Mouse (Mus musculus) brown adipose tissue, adult 24 weeks (tissue): ENCODE data around the gene Mrtfb. TPM values are rescaled to one million over a fixed set of nuclear protein-coding genes. Genes with fewer than 3 reads are reported as not detected.
"Not testable (repeated sequence)": the region's sequence is repeated elsewhere in the genome, so short reads cannot be mapped to it uniquely, and the experiment has no call there.

Source experiments
- H3K27ac ChIP-seq: fragments of 200-500 bp; replicated peaks from 2 replicates; pipeline ENCODE4 v1.5.1; 2012; ENCODE audit warnings: low read depth, mild to moderate bottlenecking, low read length
- H3K4me1 ChIP-seq: fragments of 200-500 bp; 2 replicates; pipeline ENCODE4 v1.6.1; 2012; ENCODE audit warnings: low read length, mixed read lengths; ENCODE audit not compliant: control insufficient read depth, insufficient read depth, insufficient read length
- H3K4me3 ChIP-seq: fragments of 200-500 bp; 2 replicates; pipeline ENCODE4 v1.5.1; 2012; ENCODE audit warnings: low read depth, mild to moderate bottlenecking, low read length, moderate library complexity; ENCODE audit not compliant: insufficient read depth
- polyA plus RNA-seq: library from polyadenylated mRNA; stranded (reverse); fragments of >200 nt; gene quantifications from 2 replicates; pipeline ENCODE4 v1.2.4, GENCODE M21; 2012; ENCODE audit not compliant: missing spikeins, insufficient read depth, insufficient read length

Mrtfb gene
- polyA plus RNA-seq, 1 experiment, result 7.1 TPM

DNA sequence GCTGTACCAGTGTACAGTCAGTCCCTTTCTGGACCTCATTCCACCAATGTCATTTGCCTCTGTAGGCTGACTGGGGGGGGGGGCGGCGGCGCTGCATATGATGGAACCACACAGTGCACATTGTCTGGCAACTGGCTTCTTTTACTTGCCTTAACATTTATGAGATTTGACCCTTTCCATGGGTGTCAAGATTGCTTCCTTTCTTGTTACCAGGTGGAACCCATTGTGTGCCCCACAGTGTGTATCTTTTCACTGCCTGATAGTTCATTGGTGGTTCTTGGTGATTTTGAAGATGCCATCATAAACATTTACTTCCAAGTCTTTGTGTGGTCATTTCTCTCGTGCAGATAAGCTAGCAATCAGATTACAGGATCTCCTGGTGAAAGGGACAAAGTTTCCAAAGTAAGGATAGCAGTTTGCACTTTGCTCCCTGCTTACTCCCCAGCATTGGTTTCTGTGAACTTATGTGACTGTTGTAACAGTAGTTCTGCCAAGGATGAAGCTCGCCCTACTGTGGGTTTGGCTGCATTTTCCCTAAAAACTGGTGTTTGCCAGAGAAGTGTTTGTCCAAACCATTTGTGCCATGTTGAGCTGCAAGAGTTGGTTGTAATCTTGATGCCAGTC, 56.9 kb downstream of the Mrtfb start:
- peaks cover 5% of the 10 kb centered on the region; the same call in 1 of the 2 replicates for H3K4me1 ChIP-seq
- no peak overlapping the region for H3K4me3 ChIP-seq
- no peak overlapping the region for H3K27ac ChIP-seq

DNA sequence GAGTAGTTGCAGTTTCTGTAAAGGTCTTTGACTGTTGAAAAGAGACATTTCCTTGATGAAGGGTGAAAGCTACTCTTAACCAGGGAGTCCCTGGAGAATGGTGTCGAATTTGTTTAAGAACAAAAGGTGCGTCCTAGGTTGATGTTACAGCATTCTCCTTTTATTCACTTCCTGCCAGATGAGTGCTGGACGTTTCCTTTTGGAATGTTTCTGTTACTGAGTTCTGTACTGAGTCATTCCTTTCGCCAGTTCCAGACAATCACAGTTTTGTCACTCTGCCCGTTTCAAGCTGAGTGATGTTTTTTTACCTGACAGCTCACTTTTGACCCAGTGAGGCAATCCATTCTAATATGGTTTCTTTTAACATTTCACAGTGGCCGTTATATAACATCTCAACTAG, 67.5 kb downstream of the Mrtfb start:
- peaks cover 8% of the 10 kb centered on the region; the same call in 1 of the 2 replicates for H3K4me1 ChIP-seq
- no peak overlapping the region for H3K27ac ChIP-seq
- no peak overlapping the region for H3K4me3 ChIP-seq

DNA sequence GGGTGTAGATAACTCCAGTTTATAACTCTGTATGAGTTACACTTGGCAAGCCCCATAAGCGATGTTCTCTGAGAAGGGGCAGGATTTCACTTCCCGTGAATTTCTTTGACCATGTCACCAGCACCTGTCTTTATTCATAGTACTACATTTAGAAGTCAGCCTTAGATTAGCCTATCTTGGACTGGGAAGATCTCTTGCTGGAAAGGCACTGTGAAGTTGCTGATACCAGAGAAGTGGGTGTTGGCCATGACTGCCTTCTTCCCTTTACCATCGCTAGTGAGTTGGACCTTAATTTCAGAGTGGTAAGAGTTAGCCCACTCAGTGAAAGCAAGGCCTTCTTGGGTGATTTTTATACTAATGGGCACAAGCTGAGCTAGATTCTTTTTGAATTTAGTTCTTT, 70.3 kb downstream of the Mrtfb start:
- no peak overlapping the region for H3K27ac ChIP-seq
- no peak overlapping the region for H3K4me3 ChIP-seq
- H3K4me1 ChIP-seq, result peaks cover 11% of the 10 kb centered on the region; the same call in 1 of the 2 replicates

DNA sequence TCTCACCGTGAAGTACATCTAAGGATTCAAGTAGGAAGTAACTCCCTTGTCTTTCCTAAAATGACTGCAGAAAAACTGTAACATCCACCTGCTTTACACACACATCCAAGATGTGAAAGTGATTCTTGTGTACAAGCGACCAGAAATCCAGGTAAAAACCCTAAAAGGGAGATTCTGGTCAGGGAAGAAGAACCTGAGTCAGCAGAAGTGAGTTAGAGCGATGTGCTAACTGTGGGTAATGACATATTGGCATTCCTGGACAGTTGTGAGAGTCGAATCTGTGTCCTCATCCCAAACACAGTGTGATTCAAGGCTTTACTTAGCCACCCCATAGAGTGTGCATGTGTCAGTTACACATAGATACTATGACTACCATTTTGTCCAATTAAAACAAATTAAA, 72.4 kb downstream of the Mrtfb start:
- Histone ChIP-seq H3K27ac (no peak overlapping the region), H3K4me3 (no peak overlapping the region), H3K4me1 (peaks cover 11% of the 10 kb centered on the region)

DNA sequence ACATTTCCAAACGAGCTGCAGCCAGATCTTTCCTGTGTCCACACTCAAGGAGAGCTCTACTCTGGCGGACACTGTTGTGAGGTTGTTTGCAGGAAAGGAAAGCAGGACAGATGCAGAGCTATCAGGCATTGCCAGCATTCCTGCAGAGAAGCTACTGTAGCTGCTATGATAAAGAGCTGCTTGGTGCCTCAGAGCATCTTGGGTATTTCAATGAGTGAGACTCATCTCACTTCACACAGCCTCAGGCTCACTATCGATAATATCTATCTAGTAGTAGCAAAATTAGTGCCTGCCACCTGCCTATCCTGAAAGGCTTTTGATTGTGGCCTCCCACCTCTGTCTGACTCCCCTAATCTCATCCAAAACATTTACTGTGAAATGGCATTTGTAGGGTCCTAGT, 73.4 kb downstream of the Mrtfb start:
- no peak overlapping the region for H3K27ac ChIP-seq
- H3K4me3 ChIP-seq, result no peak overlapping the region
- peaks cover 10% of the 10 kb centered on the region for H3K4me1 ChIP-seq

DNA sequence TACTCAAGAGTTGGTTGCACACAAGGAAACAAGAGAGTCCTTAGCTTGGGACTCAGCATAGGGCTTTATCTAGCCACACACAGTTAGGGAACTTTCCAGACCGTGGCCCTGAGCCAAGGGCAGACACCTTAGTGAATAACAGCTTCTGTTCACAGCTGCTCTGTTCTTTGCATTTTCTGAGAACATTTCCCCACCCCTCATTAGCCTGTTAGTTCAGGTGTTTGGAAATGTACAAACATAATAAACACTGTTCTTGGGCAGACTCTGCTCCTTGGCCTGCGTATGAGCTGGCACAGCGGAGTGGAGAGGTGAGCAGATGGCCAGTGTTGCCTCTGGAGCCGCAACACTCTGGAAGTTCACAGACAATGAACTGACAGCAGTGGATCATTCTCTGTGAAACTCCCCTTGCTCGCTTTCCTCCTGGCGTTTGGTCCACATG, 74.0 kb downstream of the Mrtfb start:
- no peak overlapping the region for H3K27ac ChIP-seq
- H3K4me3 ChIP-seq, result no peak overlapping the region
- peaks cover 10% of the 10 kb centered on the region for H3K4me1 ChIP-seq

DNA sequence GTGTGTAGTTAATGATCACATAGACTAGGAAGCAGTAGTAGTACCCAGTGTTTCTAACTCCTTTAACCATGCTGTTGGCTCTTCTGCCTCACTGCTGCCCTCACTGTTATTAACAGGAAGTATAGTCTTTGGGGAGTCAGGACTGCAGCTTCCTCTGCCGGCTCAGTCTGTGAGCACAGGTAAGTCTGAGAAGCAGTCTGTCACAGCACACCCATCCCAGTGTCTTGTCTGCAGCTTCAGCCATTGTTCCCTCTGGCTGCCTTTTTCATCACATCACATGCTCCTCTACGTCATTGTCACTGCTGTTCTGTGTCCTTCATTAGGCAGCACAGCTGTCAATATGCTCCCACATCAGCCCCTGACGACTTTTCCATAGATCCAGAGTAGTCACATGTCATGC, 75.6 kb downstream of the Mrtfb start:
- Histone ChIP-seq H3K27ac (no peak overlapping the region), H3K4me1 (peaks cover 18% of the 10 kb centered on the region)

DNA sequence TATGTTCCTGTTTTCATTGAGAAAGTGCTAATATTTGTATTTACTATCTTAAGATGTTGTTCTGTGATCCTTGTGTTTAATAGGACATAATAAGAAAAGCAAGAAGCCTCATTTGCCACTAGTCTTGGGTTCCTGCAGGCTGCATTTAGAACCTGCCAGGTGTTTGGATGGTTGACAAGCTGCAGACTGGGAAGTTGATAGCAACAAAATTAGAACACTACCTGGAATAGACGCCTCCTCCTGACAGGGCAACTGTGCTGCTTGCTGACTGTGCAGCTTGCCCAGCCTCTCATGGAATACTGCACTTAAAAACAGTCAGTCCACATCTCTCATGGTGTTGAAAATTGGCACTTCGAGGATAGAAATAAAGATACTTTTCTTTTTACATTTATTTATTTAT, 76.3 kb downstream of the Mrtfb start:
- H3K27ac ChIP-seq, result no peak overlapping the region
- H3K4me1 ChIP-seq, result peaks cover 23% of the 10 kb centered on the region

More for the DNA sequence above, 75.6 kb downstream of the Mrtfb start:
- H3K4me3 ChIP-seq, result no peak overlapping the region

DNA sequence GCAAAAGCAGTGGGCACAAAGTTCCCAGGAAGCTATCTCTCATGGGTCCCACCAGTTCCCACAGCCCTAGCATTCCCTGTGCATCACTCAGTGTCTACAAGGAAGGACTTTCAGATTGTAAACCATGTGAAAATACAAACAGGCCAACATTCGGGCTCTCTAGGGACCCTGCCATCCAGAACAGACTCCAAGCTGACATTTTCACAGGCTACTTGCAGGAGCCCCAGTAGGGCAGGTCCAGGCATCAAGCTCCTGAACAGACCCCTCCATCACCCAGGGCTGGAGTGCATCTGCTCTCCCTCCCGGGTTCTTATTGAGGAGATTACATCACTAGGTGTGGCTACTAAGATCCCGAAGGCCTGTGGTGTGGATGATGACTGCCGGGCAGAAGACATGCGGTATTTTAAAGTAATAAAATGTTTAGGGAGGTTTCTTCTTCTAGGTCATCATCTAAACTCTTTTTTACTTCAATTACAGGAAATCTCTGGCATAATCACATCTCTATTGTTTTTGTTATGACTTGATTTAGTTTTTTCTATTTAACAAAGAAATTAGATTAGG, 77.6 kb downstream of the Mrtfb start:
- H3K4me3 ChIP-seq, result no peak overlapping the region
- H3K27ac ChIP-seq, result peak overlapping the region; percentile 53
- H3K4me1 ChIP-seq, result peaks cover 30% of the 10 kb centered on the region

More for the DNA sequence above, 76.3 kb downstream of the Mrtfb start:
- no peak overlapping the region for H3K4me3 ChIP-seq

DNA sequence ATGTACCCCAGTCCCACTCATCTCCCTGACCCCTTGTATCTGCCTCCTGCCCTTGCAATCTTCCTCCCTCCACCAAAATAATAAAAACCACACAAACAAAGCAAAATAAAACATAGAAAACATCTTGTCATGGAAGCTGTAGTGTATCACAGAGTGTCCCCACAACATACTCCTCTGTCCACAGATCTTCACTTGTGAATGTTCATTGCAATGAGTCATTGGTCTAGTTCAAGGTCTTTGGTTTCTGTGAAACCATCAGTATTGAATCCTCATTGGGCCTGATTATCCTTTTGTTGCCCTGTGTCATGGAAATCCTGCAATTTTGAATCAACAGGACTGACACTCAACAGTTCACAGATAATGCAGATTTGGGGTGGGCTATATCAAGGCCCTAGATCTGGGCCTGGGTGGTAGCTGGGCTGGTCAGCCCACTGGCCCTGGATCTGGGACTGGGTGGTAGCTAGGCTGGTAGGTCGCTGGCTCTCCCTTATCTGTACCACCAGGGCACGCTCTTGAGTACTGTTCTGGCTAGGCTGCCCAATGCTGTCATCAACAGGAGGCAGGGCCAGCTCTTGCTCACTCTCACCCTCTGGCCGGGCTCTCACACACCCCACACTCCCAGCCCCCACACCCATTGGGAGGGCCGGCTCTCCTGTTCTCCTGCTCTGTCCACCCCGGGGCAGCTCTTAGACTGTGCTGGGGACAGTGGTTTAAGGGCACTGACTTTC, 80.4 kb downstream of the Mrtfb start:
- peaks cover 26% of the 10 kb centered on the region for H3K4me1 ChIP-seq
- no peak overlapping the region for H3K4me3 ChIP-seq
- H3K27ac ChIP-seq, result peak overlapping the region; percentile 67

DNA sequence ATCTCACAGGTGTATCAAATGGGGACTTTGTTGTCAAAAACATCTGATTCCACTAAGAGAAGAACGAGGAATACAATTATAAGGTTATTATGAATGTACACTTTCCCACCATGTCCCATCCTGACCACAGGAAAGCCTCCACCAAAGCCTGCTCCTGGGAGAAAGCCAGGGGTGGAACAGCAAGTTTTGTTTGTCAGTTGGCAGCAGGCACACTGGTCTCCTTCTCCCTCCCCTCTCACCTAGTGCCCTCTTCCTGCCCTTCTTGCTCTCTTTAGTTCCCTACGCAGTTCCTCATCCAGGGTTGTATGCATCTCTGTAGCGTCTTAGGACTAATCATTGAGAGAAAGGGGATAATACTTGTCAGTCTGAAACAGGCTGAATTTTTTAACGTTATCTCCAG, 81.8 kb downstream of the Mrtfb start:
- Histone ChIP-seq H3K4me1 (peaks cover 24% of the 10 kb centered on the region), H3K27ac (no peak overlapping the region; the same call in 1 of the 2 replicates), H3K4me3 (no peak overlapping the region)

DNA sequence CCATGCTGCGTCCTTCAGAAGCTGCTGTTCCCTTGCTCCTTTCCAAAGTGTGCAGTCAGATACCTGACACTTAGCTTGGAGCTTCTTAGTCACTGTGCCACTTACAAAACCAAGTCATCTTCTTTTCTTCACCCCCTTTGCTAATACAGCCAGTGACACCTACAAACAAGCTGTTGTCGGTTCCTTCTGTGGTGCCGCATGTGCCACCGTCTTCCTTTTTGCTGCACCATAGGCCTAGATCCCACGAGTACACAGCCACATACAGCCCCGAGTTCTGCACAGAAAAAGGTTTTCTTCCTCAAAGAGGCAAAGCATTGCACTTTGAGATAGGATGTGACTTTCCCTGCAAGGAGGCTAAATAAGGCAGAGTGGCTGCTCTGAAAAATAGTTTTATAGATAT, 83.2 kb downstream of the Mrtfb start:
- Histone ChIP-seq H3K27ac (no peak overlapping the region), H3K4me1 (peaks cover 21% of the 10 kb centered on the region), H3K4me3 (no peak overlapping the region)

DNA sequence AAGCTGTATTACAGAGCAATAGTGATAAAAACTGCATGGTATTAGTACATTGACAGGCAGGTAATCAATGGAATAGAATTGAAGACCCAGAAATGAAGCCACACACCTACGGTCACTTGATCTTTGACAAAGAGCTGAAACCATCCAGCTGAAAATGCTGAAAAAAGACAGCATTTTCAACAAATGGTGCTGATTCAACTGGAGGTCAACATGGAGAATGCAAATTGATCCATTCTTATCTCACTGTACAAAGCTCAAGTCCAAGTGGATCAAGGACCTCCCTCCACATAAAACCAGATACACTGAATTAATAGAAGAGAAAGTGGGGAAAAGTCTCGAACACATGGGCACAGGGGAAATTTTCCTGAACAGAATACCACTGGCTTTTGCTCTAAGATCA, 89.5 kb downstream of the Mrtfb start:
- not testable (repeated sequence) for H3K4me1 ChIP-seq, H3K27ac ChIP-seq, H3K4me3 ChIP-seq

DNA sequence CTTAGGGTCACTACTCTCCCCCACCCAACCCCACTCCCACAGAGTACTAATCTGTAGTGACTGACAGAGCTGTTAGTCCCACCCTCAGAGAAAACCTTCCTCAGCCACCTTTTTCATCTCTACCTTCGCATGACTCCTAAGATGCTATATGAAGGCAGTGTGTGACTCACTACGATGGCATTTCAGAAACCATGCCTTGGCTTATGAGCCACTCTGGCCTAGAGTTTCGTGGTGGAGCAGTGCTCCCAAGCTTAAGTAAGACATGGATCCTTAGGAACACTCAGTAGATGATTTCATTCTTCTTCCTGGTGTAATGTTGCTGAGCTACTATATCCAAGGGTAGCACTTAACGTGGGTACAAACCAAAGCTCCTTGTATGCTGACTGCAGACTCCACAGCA, 94.4 kb downstream of the Mrtfb start:
- peaks cover 3% of the 10 kb centered on the region for H3K4me1 ChIP-seq
- H3K27ac ChIP-seq, result no peak overlapping the region
- no peak overlapping the region for H3K4me3 ChIP-seq

DNA sequence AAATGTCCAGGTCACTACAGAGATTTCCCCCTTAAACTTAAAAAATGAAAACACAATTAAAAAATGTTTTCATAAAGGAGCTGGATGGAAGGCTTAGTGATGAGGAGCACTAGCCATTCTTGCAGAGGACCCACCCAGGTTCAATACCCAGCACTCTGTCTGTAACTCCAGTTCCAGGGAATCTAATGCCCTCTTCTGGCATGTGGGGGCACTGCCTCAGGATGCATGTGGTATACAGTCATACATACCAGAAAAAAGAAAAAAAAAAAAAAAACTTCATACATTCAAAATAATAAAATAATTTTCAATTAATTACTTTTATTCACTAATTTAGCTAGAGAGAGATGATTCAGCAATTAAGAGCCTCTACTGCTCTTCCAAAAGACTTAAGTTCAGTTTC, 95.0 kb downstream of the Mrtfb start:
- Histone ChIP-seq H3K4me3 (no peak overlapping the region), H3K27ac (no peak overlapping the region), H3K4me1 (peaks cover 3% of the 10 kb centered on the region)

DNA sequence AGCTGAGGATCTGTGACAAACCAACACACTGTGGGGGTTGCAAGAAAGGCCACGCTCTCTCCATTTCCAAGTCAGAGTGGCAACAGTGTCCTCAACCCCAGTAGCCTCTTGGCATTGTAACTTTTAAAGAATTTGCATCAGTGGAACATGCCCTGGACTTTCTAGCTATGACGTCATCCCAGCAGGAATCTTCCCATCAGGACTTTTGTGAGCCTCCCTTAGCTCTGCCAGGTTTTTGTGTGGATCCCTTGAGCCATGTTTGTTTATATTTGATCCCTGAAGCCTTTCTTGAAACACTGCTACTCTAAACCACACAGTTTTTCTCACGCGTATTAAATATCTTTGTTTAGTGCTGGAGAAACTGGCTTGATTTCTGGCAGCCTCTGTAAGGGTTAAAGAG, 97.6 kb downstream of the Mrtfb start:
- Histone ChIP-seq H3K27ac (no peak overlapping the region), H3K4me1 (peaks cover 6% of the 10 kb centered on the region), H3K4me3 (no peak overlapping the region)
